Mouse (Mus musculus): ENCODE data around the gene Xirp2. TPM values are rescaled to one million over a fixed set of nuclear protein-coding genes. Genes with fewer than 3 reads are reported as not detected.

Xirp2 gene
- polyA plus RNA-seq, 1 experiment from 2014 or later, result not detected

DNA sequence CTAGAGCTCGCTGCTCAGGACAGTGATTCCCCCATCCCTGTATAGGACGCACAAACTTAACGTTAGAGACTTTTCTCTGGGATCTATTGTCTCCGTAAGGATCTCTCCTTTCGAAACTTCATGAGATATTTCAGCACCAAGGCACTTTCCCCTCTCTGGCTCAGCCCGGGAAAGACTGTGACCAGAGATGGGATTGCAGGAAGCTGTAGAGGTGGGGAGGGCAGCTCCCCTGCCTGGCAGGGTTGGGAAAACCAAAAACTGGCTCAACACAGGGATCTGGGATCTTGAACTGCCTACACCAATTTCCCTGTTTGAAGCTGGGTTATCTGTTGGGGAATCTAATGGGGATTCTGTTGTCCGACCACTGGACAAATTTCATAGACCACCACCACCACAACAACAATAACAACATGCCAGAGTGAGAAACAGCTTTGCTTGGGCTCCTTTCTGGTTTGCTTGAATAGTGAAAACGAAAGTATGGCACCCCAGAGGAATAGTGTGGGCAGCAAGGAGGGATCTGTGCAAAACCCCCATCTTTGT lies 121.4 kb downstream of the Xirp2 start:
- peak overlapping the region; percentile 87 for H3K9ac ChIP-seq
- H3K4me2 ChIP-seq, result peak overlapping the region; percentile 85
- H3K36me3 ChIP-seq (replicated peaks), result no peaks in the 10 kb centered on the region
- H3K4me1 ChIP-seq, result peaks cover 18% of the 10 kb centered on the region
- no peaks in the 10 kb centered on the region for H3K9me3 ChIP-seq
- no peaks in the 10 kb centered on the region for H3K27me3 ChIP-seq
- no peak for ATAC-seq (ENCODE audit: low FRiP score)
- peak overlapping the region; percentile 74 for H3K4me3 ChIP-seq (replicated peaks)
- 9% methylated on average over 8 of the region's 8 CpGs for WGBS
- no peak overlapping the region for H3K27ac ChIP-seq

Other genes with a start within 250 kb of the Xirp2 start
- not detected in 2 replicates for gene Gm21830, start 32.3 kb upstream of the Xirp2 start, polyA plus RNA-seq (2016; fragmentation: Nextera tagmentation; extraction: Ambion mirVana)
- gene Gm26727, start 12.8 kb upstream of the Xirp2 start, polyA plus RNA-seq (2016; fragmentation: Nextera tagmentation; extraction: Ambion mirVana), result not detected in 2 replicates
- 21.0 and 26.1 TPM in 2 replicates for gene B3galt1, start 119.9 kb downstream of the Xirp2 start, polyA plus RNA-seq (2016; fragmentation: Nextera tagmentation; extraction: Ambion mirVana)